Mouse (Mus musculus): ENCODE measurements at regions not wholly inside any gene's neighbourhood (a gene's known extent, or its start where the extent isn't known, plus 50 kb on each side); places are given as distances from the start of the nearest gene placed in this dataset.
"Not testable (repeated sequence)": the region's sequence is repeated elsewhere in the genome, so short reads cannot be mapped to it uniquely, and the experiment has no call there.

- DNase-seq (ENCODE audit: low spot score in 2 of 2), result no peak
Observed at GRCm38 (mm10) chr6:69932297-69932696, 859.7 kb downstream of the Rpia start.

DNA sequence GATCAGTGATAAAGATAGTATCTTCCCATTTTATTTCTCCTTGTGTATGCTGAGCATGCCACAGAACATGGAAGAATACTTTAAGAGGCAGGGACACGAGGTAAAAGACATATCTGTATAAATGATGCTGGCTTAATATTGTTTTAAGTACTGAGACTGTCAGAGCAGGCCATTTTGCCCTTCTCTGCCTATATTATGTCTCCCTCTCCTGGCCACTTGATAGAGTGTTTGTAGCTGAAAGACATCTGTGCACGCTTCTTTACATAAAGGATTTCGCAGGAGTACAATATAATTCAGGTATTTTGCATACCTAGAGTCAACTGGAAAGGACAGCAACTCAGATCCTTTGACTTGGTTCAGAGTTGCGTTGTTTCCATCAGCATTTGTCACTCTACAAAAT, 877.3 kb downstream of the Rpia start:
- DNase-seq (ENCODE audit: low spot score in 2 of 2), result no peak

GRCm38 (mm10) chr6:69879286-69879685, 912.7 kb downstream of the Rpia start:
- DNase-seq (ENCODE audit: low spot score in 2 of 2), result no peak

GRCm38 (mm10) chr6:69858631-69859030, 933.4 kb downstream of the Rpia start:
- not testable (repeated sequence) for DNase-seq (ENCODE audit: low spot score in 2 of 2)

DNA sequence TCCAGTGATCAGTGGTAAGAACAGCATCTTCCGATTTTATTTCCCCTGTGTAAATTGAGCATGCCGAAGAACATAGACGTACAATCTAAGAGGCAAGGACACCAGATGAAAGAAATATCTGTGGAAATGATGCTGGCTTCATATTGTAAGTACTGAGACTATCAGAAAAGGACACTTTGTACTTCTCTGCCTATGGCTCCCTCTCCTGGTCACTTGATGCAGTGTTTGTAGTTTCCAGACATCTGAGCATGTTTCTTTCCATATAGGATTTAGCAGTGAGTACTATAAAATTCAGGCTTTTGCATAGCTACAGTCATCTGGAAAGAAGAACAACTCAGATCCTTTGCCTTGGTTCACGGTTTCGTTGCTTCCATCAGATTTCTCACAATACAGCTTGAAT, 963.4 kb downstream of the Rpia start:
- DNase-seq (ENCODE audit: low spot score in 2 of 2), result peak; percentile 17 to 22

DNA sequence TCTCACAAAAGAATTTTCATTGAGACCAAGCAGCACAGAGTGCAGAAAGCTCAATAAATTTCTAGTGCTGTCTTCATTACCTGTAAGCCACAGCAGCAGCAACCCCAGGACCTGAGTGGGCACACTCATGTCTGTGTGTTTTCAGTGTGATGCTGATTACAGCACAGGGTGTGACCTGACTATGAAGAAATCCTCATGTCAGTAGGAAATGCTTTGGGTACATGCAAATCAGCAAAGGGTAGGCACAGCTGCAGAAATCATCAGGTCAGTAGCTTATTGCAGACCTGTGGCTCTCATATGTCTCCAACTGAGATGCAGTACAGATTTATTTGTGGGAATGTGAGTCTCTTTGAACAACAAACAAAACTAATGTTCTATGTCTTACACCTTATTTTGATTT, 977.1 kb downstream of the Rpia start:
- not testable (repeated sequence) for DNase-seq (ENCODE audit: low spot score in 2 of 2)

GRCm38 (mm10) chr6:69814373-69814772, 977.7 kb downstream of the Rpia start:
- DNase-seq (ENCODE audit: low spot score in 2 of 2), result not testable (repeated sequence)

- DNase-seq (ENCODE audit: low spot score in 2 of 2), result peak; percentile 17 to 20
Observed at GRCm38 (mm10) chr6:69780330-69780729, 1011.7 kb downstream of the Rpia start.

DNA sequence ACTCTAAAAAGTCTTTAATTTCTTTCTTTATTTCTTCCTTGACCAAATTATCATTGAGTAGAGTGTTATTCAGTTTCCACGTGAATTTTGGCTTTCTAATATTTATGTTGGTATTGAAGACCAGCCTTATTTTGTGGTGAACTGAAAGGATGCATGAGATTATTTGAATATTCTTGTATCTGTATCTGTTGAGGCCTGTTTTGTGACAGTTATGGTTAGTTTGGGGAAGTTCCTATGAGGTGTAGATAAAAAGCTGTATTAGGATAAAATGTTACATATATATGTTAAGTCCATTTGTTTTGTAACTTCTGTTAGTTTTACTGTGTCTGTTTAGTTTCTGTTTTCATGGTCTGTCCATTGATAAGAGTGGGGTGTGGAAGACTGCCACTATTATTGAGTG, 1014.7 kb downstream of the Rpia start:
- not testable (repeated sequence) for DNase-seq (ENCODE audit: low spot score in 2 of 2)

GRCm38 (mm10) chr6:69764861-69765260, 1027.2 kb downstream of the Rpia start:
- no peak for DNase-seq (ENCODE audit: low spot score in 2 of 2)

DNA sequence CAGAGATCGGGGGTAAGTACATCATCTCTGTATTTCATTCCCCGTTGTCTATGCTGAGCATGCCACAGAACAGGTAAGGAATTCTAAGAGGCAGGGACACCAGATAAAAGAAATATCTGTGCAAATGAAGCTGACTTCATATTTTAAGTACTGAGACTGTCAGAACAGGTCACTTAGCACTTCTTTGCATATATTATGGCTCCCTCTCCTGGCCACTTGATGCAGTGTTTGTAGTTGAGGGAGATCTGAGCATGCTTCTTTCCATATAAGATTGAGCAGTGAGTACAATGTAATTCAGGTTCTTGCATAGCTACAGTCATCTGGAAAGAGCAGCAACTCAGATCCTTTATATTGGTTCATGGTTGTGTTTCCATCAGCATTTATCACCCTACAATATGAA, 1033.4 kb downstream of the Rpia start:
- peak in 1 of 2 experiments; percentile 22 for DNase-seq (ENCODE audit: low spot score in 2 of 2)

GRCm38 (mm10) chr6:69739002-69739625, 1052.9 kb downstream of the Rpia start:
- no peak for DNase-seq (ENCODE audit: low spot score in 2 of 2)

- DNase-seq (ENCODE audit: low spot score in 2 of 2), result not testable (repeated sequence)
Observed at GRCm38 (mm10) chr6:69732866-69733265, 1059.2 kb downstream of the Rpia start.

- peak in 1 of 2 experiments; percentile 15 for DNase-seq (ENCODE audit: low spot score in 2 of 2)
Observed at GRCm38 (mm10) chr6:69726362-69726761, 1065.7 kb downstream of the Rpia start.

GRCm38 (mm10) chr6:69702813-69703212, 1089.2 kb downstream of the Rpia start:
- DNase-seq (ENCODE audit: low spot score in 2 of 2), result not testable (repeated sequence)

- no peak for DNase-seq (ENCODE audit: low spot score in 2 of 2)
Observed at GRCm38 (mm10) chr6:69681172-69681571, 1110.9 kb downstream of the Rpia start.

GRCm38 (mm10) chr6:69662426-69662825, 1129.6 kb downstream of the Rpia start:
- not testable (repeated sequence) for DNase-seq (ENCODE audit: low spot score in 2 of 2)
